Mouse (Mus musculus) intestine, embryonic 16.5 days (tissue): ENCODE data around the gene Cacng8. TPM values are rescaled to one million over a fixed set of nuclear protein-coding genes. Genes with fewer than 3 reads are reported as not detected.
A peak's percentile ranks its signal among the peaks of the same experiment; 100 is the strongest.

ENCODE experiments used
- ATAC-seq: fragments of 200-750 bp; cut with Nextera tagmentation; 2 replicates; pipeline ENCODE4 v1.8.0; 2017; ENCODE audit warnings: moderate TSS enrichment, moderate library complexity
- H3K27ac ChIP-seq: fragments of 300-500 bp; sonication (generic); 2 replicates; pipeline ENCODE4 v1.5.1; 2014; ENCODE audit warnings: mild to moderate bottlenecking, low read length
- H3K27me3 ChIP-seq: fragments of 300-500 bp; sonication (generic); replicated peaks from 2 replicates; pipeline ENCODE4 v1.6.1; 2014; ENCODE audit warnings: low read length, control low read depth, mixed read lengths; ENCODE audit not compliant: control insufficient read depth, insufficient read depth
- H3K36me3 ChIP-seq: fragments of 300-500 bp; sonication (generic); 2 replicates; pipeline ENCODE4 v1.6.1; 2014; ENCODE audit warnings: low read length, control low read depth; ENCODE audit not compliant: control insufficient read depth, insufficient read depth
- H3K4me1 ChIP-seq: fragments of 300-500 bp; sonication (generic); 2 replicates; pipeline ENCODE4 v1.6.1; 2014; ENCODE audit warnings: low read length, control low read depth, mixed read lengths; ENCODE audit not compliant: control insufficient read depth, insufficient read depth
- H3K4me2 ChIP-seq: fragments of 300-500 bp; sonication (generic); 2 replicates; pipeline ENCODE4 v1.6.1; 2014; ENCODE audit warnings: low read depth, low read length, control low read depth
- H3K4me3 ChIP-seq: fragments of 300-500 bp; sonication (generic); 2 replicates; pipeline ENCODE4 v1.5.1; 2014; ENCODE audit warnings: mild to moderate bottlenecking, low read length
- H3K9ac ChIP-seq: fragments of 300-500 bp; sonication (generic); 2 replicates; pipeline ENCODE4 v1.6.1; 2014; ENCODE audit warnings: low read depth, low read length
- H3K9me3 ChIP-seq: fragments of 300-500 bp; sonication (generic); 2 replicates; pipeline ENCODE4 v1.6.1; 2016; ENCODE audit warnings: low read length, control low read depth; ENCODE audit not compliant: control insufficient read depth
- WGBS: fragments of 180-500 bp; shearing (Covaris S2); extraction: QIAGEN DNeasy Blood & Tissue Kit; methylation state at CpG from one replicate; pipeline ENCODE4 v1.1.7; 2014; 5-methylcytosine and 5-hydroxymethylcytosine counted together
- polyA plus RNA-seq: library from polyadenylated mRNA; unstranded; fragments of >200 nt; fragmentation: Nextera tagmentation; extraction: Ambion mirVana; gene quantifications from 2 replicates; pipeline ENCODE4 v1.2.1, GENCODE M21; 2015

The Cacng8 gene
- polyA plus RNA-seq, 1 experiment from 2014 or later, result 1.2 TPM

- Histone ChIP-seq H3K4me1 (no peaks in the 10 kb centered on the region), H3K36me3 (no peaks in the 10 kb centered on the region), H3K4me2 (no peak overlapping the region), H3K4me3 (no peak overlapping the region), H3K27me3 (no peaks in the 10 kb centered on the region), H3K9ac (no peak overlapping the region), H3K27ac (no peak overlapping the region), H3K9me3 (no peaks in the 10 kb centered on the region)
- 81% methylated on average over 9 of the region's 9 CpGs for WGBS
- no peak for ATAC-seq
Measured at GRCm38 (mm10) chr7:3382123-3382522, 8.4 kb upstream of the Cacng8 start.

- Histone ChIP-seq H3K9ac (no peak overlapping the region), H3K4me3 (no peak overlapping the region), H3K9me3 (no peaks in the 10 kb centered on the region), H3K27me3 (no peaks in the 10 kb centered on the region), H3K36me3 (no peaks in the 10 kb centered on the region), H3K27ac (no peak overlapping the region), H3K4me2 (no peak overlapping the region), H3K4me1 (no peaks in the 10 kb centered on the region)
- no peak for ATAC-seq
- 86% methylated on average over 5 of the region's 5 CpGs for WGBS
Measured at GRCm38 (mm10) chr7:3384807-3385319, 5.6 kb upstream of the Cacng8 start.

GRCm38 (mm10) chr7:3386036-3386730 is 4.3 kb upstream of the Cacng8 start:
- WGBS, result 77% methylated on average over 6 of the region's 6 CpGs
- no peak overlapping the region for H3K9ac ChIP-seq
- no peak overlapping the region for H3K4me2 ChIP-seq
- no peaks in the 10 kb centered on the region for H3K36me3 ChIP-seq
- H3K4me1 ChIP-seq, result no peaks in the 10 kb centered on the region
- no peak overlapping the region for H3K27ac ChIP-seq
- no peak overlapping the region for H3K4me3 ChIP-seq
- no peaks in the 10 kb centered on the region for H3K9me3 ChIP-seq
- no peaks in the 10 kb centered on the region for H3K27me3 ChIP-seq
- no peak for ATAC-seq

- H3K9me3 ChIP-seq, result no peaks in the 10 kb centered on the region
- no peak overlapping the region for H3K4me3 ChIP-seq
- no peak for ATAC-seq
- no peaks in the 10 kb centered on the region for H3K27me3 ChIP-seq
- H3K9ac ChIP-seq, result no peak overlapping the region
- H3K4me2 ChIP-seq, result no peak overlapping the region
- 84% methylated on average over 18 of the region's 18 CpGs for WGBS
- no peaks in the 10 kb centered on the region for H3K36me3 ChIP-seq
- H3K27ac ChIP-seq, result no peak overlapping the region
- no peaks in the 10 kb centered on the region for H3K4me1 ChIP-seq
Measured at GRCm38 (mm10) chr7:3387761-3388160, 2.7 kb upstream of the Cacng8 start.

- WGBS, result 61% methylated on average over 6 of the region's 6 CpGs
- ATAC-seq, result no peak
- Histone ChIP-seq H3K27ac (no peak overlapping the region), H3K27me3 (no peaks in the 10 kb centered on the region), H3K4me2 (no peak overlapping the region), H3K9me3 (no peaks in the 10 kb centered on the region), H3K36me3 (no peaks in the 10 kb centered on the region), H3K4me3 (no peak overlapping the region), H3K4me1 (no peaks in the 10 kb centered on the region), H3K9ac (no peak overlapping the region)
Measured at GRCm38 (mm10) chr7:3388885-3389284, 1.6 kb upstream of the Cacng8 start.

GRCm38 (mm10) chr7:3389444-3390412 is 755 bp upstream of the Cacng8 start:
- Histone ChIP-seq H3K4me1 (no peaks in the 10 kb centered on the region), H3K27me3 (no peaks in the 10 kb centered on the region), H3K4me3 (peak overlapping the region; percentile 7), H3K27ac (no peak overlapping the region), H3K9ac (no peak overlapping the region), H3K36me3 (no peaks in the 10 kb centered on the region), H3K4me2 (peak overlapping the region; percentile 50), H3K9me3 (no peaks in the 10 kb centered on the region)
- ATAC-seq, result no peak
- WGBS, result 2% methylated on average over 17 of the region's 17 CpGs

GRCm38 (mm10) chr7:3391081-3391451 is 583 bp downstream of the Cacng8 start:
- Histone ChIP-seq H3K27me3 (no peaks in the 10 kb centered on the region), H3K9me3 (no peaks in the 10 kb centered on the region), H3K4me3 (peak overlapping the region; percentile 31; the same call in 1 of the 2 replicates), H3K4me2 (peak overlapping the region; percentile 50), H3K4me1 (no peaks in the 10 kb centered on the region), H3K36me3 (no peaks in the 10 kb centered on the region), H3K9ac (no peak overlapping the region), H3K27ac (no peak overlapping the region)
- ATAC-seq, result no peak; the same call in 1 of the 2 replicates
- 6% methylated on average over 12 of the region's 12 CpGs for WGBS

GRCm38 (mm10) chr7:3391809-3392208 is 1.3 kb downstream of the Cacng8 start:
- H3K27me3 ChIP-seq, result no peaks in the 10 kb centered on the region
- no peak for ATAC-seq
- no peaks in the 10 kb centered on the region for H3K4me1 ChIP-seq
- H3K4me2 ChIP-seq, result no peak overlapping the region
- no peak overlapping the region for H3K9ac ChIP-seq
- no peaks in the 10 kb centered on the region for H3K36me3 ChIP-seq
- H3K4me3 ChIP-seq, result no peak overlapping the region
- no peak overlapping the region for H3K27ac ChIP-seq
- no peaks in the 10 kb centered on the region for H3K9me3 ChIP-seq
- WGBS, result 28% methylated on average over 4 of the region's 4 CpGs

GRCm38 (mm10) chr7:3397355-3397754 is 6.9 kb downstream of the Cacng8 start:
- ATAC-seq, result no peak
- H3K36me3 ChIP-seq, result no peaks in the 10 kb centered on the region
- H3K4me3 ChIP-seq, result no peak overlapping the region
- WGBS, result 57% methylated on average over 10 of the region's 10 CpGs
- no peaks in the 10 kb centered on the region for H3K27me3 ChIP-seq
- no peak overlapping the region for H3K9ac ChIP-seq
- H3K4me1 ChIP-seq, result no peaks in the 10 kb centered on the region
- no peaks in the 10 kb centered on the region for H3K9me3 ChIP-seq
- H3K27ac ChIP-seq, result no peak overlapping the region
- no peak overlapping the region for H3K4me2 ChIP-seq
